Mouse (Mus musculus) cortical plate, adult 2 months (tissue): ENCODE measurements around the gene Cdc73.

Experiments
- CTCF ChIP-seq: fragments of 200-500 bp; IDR thresholded peaks from 2 replicates; pipeline ENCODE4 v1.5.1; 2011; ENCODE audit warnings: mild to moderate bottlenecking, control low read depth, low read length; ENCODE audit not compliant: insufficient read depth; ENCODE audit errors: extremely low read depth
- POLR2A ChIP-seq: fragments of 200-500 bp; IDR thresholded peaks from 2 replicates; pipeline ENCODE4 v1.6.1; 2011; ENCODE audit warnings: mild to moderate bottlenecking, low read length, control low read depth; ENCODE audit not compliant: insufficient read depth; ENCODE audit errors: extremely low read depth

GRCm38 (mm10) chr1:143619760-143620159, 82.9 kb downstream of the Cdc73 start:
- no peak for TF ChIP-seq CTCF
- TF ChIP-seq POLR2A, result no peak
